Mouse (Mus musculus) spleen, embryonic (tissue): Measurements from ENCODE around the gene Ddx20.

Experiments
- CTCF ChIA-PET: fragments of 350-600 bp; sonication (Branson Sonifier 250); formaldehyde crosslinking; loops from one replicate; lab custom pipeline; 2022; lab: Charles Lee

The Ddx20 gene

DNA sequence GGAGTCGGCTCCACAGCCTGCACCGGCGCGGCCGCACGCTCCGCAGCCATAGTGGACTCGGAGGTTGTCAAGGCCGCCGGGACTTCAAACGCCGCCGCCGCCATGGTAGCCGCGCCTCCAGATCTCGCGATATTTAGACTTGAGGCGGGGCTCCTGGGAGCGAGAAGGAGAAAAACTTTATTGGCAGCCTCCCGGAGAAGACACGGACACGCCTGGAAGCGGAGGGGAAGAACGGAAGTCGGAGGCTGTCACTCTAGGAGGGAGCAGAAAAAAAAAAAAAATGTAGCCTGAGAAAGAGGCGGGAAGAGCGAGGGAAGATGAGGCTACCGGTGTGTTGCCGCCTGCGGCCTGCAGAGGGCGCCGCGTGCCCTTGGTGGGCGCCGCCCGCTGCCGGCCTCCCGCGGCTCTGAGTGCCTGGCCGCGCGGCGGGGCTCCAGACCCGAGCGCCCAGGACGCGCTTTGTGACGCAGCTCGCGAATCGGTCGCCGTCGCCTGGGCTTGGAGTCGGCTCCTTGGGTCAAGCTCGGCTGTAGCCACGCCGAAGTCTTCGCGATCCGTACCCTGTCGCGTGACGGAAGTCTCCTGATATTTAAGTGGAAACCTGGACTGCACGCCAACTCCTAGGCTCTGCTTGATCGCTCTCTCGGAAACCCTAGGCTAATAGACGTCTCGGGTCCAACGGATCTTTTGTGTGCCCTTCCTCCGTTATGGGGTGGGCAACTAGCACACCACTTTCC is at the start of gene Ddx20:
Gene Ddx20, minus strand, starts transcription at position 251 of the 737 bp plus-strand sequence.
- CTCF ChIA-PET = interaction anchor here (0.7 kb wide), 1 partner anchor 36 kb away, joined by 4 read pairs; no protein-coding TSS in a partner anchor

DNA sequence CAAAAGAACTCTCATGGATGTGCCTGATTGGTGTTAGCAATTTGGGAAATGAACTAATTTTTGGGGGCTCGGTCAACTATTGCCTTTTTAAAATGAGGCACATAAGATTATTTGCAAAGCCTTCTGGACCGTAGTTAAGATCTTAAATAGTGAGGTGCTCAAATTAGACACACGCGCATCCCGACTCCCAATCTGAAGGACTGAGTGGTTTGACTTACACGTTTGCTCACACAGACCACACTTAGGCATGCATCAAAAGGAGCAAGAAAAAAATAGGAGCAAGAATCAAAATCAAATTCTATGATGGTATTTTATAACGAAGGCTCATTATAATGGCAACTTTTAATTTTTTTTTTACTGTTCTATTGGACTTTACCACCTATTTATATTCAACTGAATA is 49.7 kb upstream of the Ddx20 start:
- CTCF ChIA-PET = no interaction called here

DNA sequence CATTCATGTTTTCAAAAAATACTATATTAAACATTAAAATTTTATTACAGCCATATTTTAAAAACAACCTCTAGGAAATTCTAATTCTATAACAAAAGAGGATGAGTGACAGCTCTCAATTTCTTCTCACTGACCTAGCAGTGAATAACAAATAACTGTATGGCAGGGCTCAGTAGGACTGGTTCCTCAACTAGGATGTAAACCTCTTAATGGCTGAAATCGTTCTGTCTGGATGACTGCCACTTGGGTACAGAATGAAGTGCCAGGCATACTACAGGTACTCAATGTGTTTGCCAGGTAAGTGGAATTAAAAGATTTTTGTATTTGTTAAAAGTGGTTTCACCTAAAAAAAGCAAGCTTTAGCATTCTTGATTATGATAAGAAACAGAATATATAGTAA is 48.8 kb upstream of the Ddx20 start:
- CTCF ChIA-PET = no interaction called here

DNA sequence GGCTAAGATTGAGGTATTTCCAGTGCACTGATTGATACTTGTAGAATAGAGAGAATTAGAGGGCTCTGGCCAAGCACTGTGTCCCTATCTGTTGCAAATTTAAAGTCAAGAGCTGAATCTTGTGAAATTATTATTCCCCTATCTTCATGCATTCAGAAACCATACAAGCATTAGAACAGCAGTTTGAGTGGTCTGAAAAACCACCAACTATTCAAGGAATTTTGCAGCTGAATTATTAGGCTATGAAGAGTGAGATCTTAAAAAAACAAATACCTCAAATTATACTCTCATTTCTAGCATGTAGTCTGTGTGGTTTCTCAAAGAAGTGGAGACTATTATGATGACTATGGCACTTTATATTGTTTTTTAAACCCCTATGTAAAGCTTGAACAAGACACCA is 47.9 kb upstream of the Ddx20 start:
- CTCF ChIA-PET = interaction anchor here (0.5 to 0.6 kb wide), 2 partner anchors 63 to 223 kb away, joined by 4 to 5 read pairs; no protein-coding TSS in a partner anchor

DNA sequence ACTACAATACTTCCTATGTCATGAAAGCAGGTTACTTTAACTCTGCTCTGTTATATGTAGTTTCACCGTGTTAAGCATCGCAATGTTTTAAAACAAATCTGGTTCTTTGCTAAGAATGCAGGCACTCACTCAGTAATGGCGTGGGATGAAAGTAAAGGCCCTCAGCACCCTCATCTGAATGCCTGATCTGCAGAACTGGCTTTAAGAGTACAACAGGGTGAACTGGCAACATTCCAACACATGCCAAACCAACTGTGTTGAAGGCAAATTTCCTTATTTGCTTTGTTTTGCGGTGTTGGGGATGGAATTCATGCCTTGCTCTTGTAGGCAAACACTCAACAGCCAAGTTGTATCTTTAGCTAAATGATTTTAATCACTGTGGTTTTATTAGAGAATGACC is 46.2 kb upstream of the Ddx20 start:
- CTCF ChIA-PET = no interaction called here

DNA sequence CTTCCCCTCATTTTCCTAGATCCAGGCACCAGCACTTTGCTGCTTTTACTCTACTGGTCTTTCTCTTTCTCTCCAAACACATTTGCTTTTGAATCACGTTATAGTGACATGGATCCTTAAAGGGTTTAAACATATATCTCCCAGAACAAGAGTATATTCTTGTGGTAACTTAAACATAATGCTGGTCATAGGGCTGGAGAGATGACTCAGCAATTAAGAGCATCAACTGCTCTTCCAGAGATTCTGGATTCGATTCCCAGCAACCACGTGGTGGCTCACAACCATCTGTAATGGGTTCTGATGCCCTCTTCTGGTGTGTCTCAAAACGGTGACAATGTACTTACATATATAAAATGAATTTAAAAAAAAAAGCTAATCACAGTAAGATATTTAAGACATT is 45.0 kb upstream of the Ddx20 start:
- CTCF ChIA-PET = interaction anchor here (0.7 kb wide), 1 partner anchor 18 kb away, joined by 3 read pairs; no protein-coding TSS in a partner anchor

DNA sequence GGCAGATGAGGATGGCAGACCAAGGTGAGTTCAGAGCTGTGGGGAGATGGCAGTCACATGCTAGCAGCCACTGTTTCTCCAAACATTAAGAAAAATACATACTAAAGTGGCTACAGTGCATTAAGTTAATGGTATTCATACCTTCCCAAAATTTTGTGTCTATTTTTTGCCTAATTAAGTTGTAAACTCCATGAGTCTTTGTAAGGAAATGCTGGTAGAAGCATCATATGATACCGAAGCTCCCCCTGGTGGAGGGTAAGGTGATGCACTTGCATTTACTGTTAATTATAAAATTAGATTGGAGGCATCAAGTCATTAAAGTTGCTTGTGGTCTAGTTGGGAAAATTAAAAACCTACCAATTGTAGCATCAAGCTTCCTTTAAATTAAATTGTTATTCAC is 38.7 kb upstream of the Ddx20 start:
- CTCF ChIA-PET = no interaction called here

DNA sequence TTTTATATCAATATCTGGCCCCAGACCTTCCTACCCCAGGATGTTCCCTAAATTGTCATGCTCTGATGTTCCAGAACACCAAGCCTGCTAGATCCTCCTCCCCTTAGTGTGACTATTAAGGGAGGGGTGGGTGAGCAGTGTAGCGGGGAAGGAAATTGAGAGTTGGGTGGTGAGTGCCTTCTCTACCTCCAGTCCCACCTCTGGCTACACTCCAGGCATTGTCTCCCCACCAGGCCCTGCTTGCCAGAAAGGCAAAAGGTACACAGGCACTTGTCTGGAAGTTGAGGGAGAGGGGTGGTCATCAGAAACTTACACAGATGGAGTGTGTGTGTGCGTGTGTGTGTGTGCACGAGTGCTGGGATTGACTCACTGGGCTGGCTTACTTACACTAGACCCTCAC is 35.1 kb upstream of the Ddx20 start:
- CTCF ChIA-PET = interaction anchor here (0.6 kb wide), 1 partner anchor 176 kb away, joined by 19 read pairs; no protein-coding TSS in a partner anchor

DNA sequence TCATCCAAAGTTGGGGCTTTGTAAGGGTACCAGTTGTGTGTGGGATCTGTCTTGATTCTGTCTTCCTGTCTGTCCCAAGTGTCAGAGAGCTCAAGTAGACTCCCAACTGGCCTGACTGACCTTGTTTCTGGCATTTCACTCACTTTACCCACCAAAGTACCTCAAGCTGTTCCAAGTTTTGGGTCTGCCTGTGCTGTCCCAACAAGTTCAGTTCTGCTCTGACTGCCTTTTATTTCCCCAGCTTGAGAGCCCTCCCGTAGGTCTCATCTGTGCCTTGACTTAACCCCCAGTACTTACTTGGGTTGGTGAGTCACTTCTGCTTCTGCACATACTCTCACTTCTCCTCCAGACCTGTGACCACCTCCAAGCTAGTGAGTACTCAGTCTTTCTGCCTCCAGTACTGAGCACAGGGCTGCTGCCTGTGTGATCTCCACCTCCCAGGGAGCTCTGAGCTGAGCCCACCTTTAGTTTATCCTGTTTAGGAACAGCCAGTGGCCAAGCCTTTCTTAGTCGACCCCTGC is 34.4 kb upstream of the Ddx20 start:
- CTCF ChIA-PET = interaction anchor here (0.6 kb wide), 1 partner anchor 177 kb away, joined by 19 read pairs; no protein-coding TSS in a partner anchor

DNA sequence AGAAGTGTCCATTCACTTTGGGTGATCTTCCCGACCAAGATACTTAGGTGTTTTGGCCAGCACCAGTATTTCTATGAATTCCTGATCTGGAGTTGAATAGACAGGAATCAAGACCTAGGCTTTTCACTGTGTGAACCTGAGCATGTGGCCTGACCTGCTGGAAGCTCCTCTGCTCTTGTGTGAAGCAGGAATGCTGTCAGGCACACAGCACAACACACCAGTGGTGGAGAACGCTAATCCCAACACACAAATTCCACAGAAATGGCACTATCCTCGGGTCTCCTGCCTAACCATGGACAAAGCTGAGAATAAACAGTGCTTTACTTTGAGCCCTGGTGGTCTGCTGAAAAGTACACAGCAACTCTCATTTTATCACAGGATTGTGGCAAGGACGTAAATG is 33.1 kb upstream of the Ddx20 start:
- CTCF ChIA-PET = no interaction called here

DNA sequence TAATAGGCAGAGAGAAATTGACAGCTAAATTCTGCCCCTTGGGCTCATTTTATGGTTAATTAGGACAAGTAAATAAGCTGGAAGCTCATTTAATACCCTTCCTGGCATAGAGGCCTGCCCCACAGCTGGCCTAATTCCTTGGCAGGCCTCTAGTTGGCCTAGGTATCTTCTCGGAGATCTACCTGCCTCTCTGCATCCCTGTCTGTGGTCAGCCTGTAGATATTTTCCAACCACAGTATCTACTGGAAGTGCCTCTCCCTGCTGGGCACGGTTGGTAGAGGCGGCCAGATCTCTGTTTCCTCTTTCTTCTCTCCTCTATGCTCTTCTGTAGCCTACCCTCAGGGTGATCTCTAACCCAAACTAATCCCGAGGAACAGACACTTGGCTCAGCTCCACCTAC is 32.6 kb upstream of the Ddx20 start:
- CTCF ChIA-PET = no interaction called here

DNA sequence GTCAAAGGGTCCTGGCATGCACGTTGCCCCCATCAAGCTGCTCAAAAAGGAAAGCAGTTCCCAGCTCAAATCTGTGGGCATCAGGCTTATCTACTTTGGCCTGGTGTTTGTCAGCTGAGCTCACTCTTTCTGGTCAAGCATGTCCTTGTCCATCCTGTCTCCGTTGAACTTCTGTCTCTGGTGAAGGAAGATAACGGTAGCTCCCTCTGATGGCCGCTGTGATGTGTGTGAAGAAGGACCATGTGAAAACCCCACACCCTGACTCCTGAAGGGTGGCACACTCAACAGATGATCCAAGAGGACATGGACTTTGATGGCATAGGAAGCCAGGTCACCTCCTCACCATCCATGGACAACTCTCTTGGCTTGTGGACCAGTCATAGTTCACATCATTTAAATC is 31.4 kb upstream of the Ddx20 start:
- CTCF ChIA-PET = no interaction called here

DNA sequence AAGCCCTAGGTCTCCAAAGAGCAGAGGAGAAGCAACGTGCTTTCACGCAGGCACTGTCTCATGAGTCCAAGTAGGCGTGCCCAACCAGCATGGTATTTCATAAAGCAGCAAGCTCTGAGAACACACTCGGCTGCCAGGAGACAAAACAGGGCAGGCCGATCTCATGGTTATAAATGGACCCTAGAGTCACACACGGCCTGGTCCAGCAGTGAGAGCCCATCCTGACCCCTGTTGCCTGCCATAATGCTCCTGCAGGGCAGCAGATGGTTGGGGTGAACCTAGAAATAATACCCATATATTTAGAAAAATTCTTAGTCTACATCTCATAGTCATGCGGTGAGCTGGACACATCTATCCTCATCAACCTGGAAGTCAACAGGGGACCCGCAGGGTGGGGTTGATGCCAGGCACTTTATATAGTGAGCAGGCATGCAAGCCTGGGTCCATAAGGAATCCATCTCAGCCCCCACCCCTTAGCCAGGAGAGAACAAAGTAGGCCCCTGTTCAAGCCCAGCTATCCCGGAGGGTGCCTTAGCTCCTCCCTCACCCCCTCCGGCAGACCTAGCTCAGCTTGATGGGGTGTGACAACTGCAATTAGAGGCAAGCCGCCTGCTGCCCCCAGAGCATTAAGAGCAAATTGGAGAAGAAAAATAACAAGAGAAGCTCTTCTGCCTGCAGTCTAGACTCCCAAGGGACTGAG is 30.6 kb upstream of the Ddx20 start:
- CTCF ChIA-PET = no interaction called here

DNA sequence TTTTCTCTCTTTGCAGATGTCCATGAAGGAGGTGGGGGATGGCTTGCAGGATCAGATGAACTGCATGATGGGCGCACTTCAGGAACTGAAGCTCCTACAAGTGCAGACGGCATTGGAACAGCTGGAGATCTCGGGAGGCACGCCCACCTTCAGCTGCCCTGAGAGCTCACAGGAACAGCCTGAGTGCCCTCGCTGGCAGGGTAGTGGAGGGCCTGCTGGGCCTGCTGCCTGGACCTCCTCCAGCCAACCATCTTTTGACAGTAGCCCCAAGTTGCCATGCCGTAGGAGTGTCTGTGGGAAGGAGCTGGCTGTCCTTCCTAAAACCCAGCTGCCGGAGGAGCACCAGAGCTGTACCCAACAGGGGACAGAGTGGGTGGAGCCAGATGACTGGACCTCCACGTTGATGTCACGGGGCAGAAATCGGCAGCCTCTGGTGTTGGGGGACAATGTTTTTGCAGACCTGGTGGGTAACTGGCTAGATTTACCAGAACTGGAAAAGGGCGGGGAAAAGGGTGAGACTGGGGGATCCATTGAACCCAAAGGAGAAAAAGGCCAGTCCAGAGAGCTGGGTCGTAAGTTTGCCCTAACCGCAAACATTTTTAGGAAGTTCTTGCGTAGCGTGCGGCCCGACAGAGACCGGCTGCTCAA is 29.1 kb upstream of the Ddx20 start:
- CTCF ChIA-PET = no interaction called here

DNA sequence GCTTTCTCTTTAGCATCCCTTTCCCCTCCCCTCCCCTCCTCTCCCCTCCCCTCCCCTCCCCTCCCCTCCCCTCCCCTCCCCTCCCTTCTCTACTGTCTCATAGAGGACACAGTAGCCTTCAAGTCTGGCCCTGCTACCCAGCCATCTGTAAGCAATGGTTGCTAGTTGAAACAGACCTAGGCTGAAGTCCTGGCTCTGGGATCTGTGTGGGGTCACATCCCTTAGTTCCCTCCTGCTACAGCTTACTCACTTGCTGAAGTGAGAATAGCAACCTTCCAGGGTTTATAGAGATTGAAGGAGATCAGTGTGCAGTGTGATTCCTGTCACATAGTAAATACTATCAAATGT is 27.4 kb upstream of the Ddx20 start:
- CTCF ChIA-PET = no interaction called here

DNA sequence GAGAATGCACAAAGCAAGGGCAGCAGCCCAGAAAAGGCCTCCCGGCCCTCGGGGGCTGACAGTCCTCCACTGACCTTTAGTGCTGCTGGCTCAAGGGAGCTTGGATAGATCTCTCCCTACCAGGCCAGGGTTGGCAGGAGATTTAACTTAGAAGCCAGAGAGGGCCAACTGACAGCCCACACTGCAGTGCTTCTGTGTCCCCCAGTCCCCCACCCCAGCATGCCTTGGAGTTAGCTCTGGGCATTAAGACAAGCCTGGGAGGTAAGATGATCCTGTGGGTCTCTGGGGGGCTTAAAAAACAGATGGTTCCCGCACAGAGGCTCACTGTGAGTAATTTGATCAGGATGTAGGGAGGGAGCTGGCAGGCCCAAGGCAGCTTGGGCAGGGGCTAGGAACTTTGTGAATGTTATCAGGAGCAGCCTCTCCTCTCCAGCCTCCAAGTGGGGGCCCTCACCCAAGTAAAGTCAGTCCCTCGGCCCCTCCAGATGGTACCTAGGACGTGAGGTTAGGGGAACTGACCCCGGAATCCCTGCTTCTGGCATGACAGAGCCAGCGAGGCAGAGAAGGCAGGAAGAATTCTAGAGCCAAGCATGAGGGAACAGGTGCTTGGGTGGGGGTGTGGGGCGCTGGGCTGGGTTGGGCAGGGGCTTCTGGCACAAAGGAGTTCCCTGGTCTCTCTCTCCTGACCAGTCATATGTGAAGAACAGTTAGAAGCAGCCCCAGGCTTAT is 26.9 kb upstream of the Ddx20 start:
- CTCF ChIA-PET = no interaction called here

DNA sequence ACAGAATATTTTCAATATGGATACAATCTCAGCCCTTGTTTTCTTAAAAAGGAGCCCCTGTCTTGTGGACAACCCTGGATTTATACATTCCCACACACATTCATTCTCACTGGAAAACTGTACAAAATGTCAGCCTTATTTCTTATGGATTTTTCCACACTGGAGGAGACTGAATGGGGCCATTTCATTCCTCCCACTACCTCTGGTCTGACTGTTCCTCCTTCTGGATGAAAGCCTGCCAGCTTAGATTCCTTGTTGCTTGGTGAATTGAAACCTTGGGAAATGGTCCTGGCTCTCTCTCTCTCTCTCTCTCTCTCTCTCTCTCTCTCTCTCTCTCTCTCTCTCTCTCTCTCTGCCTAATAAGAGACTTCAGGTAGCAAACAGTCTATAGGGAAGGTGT is 25.5 kb upstream of the Ddx20 start:
- CTCF ChIA-PET = no interaction called here

DNA sequence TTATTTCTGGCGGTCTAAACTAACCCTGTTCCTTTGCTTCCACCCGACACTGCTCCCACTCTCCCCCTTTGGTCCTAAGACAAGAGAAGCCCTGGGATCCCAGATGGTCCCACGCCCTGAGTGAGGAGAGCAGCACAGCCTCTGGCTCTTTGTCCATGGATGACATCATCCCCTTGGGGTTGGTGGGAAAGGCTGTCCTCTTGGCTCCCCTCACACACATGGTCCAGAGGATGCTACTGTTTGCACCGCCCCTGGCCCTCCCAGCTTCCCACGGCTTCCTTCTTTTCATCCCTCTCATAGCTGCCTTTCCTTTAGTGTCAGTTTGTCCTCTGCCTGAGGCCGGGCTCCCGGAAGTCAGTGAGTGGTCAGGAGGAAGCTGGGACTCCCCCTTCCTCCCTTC is 24.4 kb upstream of the Ddx20 start:
- CTCF ChIA-PET = interaction anchor here (0.6 kb wide), 1 partner anchor 180 kb away, joined by 11 read pairs; no protein-coding TSS in a partner anchor

DNA sequence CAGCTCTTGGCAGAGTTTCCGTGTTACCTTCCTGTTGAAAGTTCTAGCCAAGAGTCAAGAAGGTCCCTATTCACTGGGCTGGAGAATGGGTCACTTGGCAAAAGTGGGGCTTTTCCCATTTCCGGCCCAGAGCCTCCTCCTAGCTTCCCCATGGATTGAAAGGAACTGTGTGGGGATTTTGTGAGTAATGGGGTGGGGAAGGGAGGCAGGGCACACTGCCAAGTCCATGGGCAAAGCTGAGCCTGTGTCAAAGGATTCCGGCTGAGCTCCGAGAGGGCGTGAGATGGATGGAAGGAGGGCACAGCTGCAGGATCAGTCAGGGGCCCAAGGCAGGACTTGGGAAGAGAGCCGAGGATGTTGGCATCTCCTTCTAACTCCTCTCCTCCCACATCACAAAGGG is 22.9 kb upstream of the Ddx20 start:
- CTCF ChIA-PET = interaction anchor here (0.7 kb wide), 1 partner anchor 1562 kb away, joined by 12 read pairs; no protein-coding TSS in a partner anchor

DNA sequence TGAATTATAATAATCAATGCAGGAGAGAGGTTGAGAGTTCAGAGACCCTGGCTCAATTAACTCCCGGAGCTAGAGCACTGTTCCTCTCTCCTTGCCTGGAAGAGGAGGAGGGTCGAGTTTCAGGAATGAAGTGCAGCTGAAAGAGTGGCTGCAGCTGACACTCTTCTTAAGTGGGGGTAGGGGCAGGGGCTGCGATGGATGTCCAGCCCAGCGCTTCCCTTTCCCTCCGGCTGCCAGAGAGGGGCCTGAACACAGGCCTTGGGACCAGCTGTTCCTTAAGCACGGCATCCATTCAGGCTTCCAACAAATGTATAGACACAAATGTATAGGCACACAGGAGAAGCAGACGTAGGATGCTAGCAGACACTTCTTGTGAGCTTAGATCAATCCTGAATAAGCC is 20.2 kb upstream of the Ddx20 start:
- CTCF ChIA-PET = no interaction called here

DNA sequence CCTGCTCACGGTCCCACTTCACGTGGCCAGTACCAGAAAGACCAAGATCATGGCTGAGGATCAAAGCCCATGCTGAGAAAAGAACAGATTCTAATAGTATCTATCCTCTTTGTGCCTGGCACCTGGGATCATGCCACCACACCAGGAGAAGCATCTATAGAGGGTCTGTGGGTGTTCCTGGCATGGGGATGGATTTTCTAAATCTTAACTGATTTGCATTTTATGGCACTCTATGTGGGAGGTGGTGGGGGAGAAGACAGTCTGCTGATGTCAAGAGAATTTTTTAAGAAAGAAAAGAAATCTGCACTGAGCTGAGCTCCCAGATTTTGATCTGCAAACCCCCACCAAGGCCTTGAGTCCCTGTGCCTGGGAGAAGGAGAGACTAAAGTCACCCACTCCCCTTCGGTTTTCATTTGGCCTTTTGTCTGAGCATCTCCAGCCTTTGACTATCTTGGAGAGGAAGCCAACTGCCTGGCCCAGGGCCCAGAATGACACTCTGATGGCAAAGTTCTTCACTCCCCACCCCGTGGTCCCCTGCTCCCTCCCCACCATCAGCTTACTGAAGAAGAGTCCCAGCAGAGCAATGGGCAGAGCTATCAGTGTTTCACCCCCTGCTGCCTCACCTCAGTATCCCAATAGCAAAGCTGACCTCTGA is 19.1 kb upstream of the Ddx20 start:
- CTCF ChIA-PET = interaction anchor here (0.6 kb wide), 1 partner anchor 217 kb away, joined by 3 read pairs; no protein-coding TSS in a partner anchor
